Mouse (Mus musculus) WW6 (cell line): ENCODE data around the gene Ago1.

Experiments
- DNase-seq: peaks from one replicate; pipeline ENCODE4 v3.0.0-alpha.2; 2013; ENCODE audit warnings: low read depth, low spot score

Ago1 gene

DNA sequence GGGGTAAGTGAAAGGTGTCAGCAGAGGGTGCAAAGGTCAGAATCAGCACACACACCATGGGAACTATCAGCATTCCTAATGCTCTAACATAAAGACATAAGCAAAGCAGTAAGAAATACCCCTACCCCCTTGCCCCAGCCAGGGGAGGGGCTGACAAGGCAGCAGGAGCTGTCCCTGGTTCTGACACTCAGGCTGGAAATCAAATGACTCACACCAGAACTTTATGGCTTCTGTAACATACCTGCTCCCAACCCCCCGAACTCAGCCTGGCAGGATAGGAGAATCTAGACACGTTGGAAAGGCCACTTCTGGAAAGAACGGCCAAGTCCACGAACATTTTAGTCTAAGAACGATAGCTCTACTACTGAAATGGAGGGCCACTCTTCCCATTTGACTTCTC, 4.6 kb upstream of the Ago1 start:
- DNase-seq, result no peak

DNA sequence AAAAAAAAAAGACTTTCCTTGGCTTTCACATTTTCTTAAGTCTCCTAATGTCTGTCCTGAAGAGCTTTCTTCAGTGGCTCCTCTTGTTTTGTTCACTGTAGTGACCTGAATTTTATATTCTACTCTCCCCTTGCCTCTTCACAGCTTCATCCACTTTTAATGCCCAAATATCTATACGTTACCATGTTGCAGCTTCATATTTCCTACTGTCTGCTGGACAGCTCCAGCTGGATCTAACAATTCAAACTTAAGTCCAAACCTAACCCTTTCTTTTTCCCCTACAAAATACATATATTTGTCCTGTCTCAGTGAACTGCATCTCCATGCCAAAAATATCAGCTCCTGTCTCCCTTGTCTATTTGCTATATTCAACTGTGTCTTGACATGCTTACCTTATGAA, 951 bp upstream of the Ago1 start:
- no peak for DNase-seq

DNA sequence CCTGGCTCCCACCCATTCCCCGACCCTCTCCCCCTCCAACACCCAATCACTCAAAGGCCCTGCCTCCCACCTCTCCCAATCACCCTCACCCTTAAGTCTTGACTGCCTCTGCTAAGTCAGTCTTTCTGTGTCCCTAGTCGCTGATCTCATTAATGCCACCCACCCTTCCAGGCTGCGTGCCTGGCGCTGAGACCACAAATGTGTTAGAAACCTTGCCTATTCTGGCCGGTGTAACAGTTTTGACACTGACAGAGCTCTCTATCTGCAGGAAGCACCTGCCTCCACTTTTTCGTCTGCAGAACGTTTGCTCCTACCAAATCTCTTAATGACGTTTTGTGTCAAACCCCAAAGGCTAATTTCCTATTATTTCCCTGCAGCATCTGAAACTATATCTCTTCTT, 542 bp upstream of the Ago1 start:
- DNase-seq, result no peak

DNA sequence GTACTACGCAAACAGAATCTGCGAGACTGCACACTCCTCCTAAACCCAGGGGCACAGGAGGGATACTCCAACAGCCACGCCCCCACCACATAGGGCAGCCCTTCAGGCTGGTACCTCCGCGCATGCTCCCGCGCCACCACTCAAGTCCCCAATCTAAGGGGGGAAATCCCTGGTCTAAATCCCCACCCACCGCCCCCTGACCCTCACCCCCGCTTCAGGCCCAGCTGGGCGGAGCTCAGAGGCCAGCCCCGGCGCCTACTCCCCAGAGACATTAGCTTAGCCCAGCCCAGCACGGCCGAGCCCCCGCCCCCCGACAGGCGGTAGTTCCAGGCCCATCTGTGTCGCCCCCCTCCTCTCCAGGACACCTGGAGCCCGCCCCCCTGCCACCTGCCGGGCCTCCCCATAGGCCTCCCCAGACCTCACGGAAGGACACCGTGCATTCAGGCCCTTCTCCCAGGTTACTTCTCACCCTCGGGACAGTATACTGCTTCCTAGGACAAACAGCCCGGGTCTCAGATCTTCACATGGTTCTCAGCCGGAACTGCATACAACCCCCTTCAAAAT, 580 bp downstream of the Ago1 start:
- peak; percentile 82 for DNase-seq

DNA sequence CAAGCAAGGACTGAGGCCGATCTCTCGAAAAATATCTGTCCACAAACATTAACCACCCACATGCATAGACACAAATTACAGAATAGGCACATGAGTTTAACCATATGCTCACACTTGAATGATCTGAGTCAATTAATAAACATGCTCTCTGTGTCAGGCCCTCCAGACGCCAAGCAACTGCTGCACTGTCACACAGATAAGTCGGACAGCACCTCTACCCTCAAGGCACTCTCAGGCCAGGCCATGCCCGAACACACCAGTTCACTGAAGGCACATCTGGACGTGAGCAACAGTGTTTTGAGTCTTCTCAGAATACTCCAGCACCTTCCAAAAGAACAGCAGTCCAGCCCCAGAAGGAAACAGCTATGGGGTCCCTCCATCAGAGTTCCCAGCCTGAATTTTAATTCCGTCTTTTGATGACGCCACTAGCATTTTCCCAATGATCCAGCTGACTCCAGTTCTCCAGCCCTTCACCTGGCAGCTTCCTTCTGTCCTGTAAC, 2.1 kb downstream of the Ago1 start:
- DNase-seq, result no peak

DNA sequence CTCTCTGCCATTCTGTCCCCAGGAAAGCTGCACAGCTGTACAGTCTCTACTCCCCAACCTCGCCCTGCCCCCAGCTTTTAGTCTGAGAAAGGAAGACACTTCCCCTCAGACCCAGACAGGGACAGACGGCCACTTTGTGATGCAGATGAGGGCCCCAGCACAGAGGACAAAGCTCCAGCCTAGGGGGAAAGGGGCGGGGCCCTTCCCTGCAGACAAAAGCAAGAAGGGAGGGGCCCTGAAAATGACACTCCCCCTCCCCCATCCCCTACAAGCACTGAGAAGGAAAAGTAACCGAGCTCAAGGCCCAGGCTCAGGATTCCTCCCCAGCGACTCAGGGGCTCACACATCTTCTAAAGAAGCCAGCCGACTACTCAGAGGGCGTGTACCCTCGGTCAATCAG, 2.5 kb downstream of the Ago1 start:
- peak; percentile 95 for DNase-seq

DNA sequence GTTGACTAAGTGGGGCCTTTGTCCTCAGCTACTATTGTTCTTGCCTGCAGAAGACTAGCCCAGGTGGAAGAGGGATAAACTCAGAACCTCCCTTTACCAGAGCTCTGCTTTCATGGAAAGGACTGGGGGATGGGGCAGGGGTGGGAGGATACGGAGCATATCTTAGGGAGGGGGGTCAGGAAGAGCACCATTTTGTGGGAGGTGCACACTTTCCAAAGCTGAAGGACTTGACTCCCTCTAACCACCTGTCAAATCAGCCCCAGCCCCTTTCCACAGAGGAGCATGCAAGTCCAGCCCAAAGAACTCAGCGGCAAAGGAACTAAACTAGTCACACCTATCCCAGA, 3.5 kb downstream of the Ago1 start:
- DNase-seq, result peak; percentile 34

DNA sequence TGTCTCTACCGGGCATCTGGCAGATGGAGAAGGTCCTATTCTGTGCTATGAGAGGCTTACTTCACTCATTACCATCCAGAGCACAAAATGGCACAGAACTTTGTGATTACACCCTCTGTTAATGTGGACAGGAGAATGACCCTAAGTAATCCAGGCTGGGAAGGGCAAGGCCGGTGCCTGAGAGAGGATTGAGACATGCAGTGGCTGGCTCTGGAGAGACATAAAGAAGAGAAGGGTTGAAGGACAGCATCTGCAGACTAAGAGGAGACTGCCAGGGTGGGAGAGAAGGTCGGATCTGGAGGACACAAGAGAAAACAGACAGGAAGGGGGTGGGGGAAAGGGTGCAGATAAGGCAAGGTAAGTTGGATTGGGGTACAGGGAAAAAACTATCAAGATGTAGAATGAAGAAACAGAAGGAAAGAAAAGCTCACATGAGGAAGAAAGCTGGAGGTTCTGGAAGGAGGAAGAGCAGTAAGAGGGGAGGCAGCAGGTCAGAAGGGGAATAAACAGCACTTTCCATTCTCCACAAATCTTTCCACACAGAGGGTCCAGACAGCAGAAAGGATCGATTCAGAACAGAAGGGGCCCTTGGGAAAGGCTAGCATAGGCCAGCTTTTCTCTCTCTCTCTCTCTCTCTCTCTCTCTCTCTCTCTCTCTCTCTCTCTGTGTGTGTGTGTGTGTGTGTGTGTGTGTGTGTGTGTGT, 4.0 kb downstream of the Ago1 start:
- DNase-seq, result no peak

DNA sequence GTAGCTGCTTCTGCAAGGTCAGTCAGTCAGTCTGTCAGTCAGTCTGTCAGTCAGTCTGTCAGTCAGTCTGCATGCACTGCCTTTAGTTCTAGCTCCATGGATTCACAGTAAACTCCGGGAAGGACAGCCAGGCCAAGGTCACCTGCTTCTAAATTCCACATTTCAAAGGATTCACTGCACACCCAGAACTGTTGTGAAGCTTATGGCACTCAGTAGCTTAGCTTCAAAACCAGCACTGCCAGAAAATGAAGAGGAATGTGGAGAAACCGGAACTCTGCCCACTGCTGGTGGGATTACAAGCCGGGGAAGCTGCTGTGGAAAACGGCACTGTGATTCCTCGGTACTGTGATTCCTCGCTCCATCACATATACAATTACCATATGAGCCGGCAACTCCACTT, 12.9 kb downstream of the Ago1 start:
- DNase-seq, result no peak

DNA sequence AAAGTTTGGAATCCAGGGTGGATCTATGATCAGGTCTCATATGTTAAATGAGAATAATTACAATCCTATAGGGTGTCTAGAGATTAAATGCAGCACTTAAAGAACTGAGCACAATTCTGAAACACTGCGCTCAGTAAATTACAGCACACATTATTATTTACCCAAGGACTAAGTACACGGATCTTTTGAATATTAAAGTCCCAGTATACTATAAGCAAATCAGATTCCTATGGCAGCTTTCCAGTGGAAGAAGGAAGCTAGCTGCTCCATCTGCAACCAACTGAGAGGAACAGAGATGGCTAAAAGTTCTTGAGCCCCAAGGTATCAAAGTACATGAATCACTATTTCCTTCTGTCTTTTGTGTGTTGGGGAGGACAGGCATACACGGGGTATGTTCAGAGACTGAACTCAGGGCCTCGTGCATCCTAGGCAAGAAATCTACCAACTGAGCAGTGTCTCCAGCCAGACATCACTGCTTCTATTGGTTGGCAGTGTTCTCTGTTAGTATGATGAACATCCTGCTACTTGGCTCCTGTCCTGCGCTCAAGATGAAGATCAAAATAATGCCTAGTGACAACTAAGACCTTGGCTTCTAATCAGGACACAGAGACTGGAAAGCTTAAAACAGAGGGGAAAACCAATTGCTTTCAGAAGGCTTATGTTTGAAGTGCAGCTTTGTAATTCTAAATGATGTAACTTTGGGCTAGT, 13.7 kb downstream of the Ago1 start:
- DNase-seq, result no peak

DNA sequence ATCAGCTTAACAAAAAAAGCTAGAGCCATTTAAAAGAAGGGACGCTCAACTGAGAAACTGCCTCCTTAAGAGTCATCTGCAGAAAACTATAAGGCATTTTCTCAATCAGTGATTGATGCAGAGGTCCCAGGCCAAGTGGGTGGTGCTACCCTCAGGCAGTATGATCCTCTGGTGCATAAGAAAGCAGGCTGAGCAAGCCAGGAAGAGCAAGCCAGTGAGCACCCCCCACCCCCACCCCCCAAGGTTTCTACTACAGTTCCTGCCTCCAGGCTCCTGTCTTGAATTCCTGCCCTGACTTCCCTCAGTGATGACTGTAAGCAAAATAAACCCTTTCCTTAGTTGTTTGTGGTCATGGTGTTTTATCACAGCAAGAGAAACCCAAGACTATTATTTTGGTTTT, 18.1 kb downstream of the Ago1 start:
- DNase-seq, result no peak

DNA sequence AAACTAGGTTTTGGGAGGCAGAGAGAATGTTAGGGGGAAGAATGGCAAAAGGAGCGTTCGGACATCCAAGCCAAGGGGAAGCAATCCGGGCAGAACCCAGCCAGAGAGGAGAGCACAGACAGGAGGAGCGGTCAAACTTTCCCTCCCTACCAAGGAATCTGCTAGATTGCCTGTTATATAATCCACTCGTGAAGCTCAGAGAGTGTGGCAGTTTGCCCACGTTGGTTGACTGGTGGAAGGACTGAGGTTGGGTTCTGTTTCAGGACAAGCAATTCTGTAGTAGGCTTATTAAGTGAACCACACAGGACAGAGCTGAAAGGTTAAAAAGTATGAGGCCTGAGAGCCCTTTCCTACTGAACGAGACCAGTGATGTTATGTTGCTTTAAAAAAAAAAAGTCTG, 21.3 kb downstream of the Ago1 start:
- DNase-seq, result no peak

DNA sequence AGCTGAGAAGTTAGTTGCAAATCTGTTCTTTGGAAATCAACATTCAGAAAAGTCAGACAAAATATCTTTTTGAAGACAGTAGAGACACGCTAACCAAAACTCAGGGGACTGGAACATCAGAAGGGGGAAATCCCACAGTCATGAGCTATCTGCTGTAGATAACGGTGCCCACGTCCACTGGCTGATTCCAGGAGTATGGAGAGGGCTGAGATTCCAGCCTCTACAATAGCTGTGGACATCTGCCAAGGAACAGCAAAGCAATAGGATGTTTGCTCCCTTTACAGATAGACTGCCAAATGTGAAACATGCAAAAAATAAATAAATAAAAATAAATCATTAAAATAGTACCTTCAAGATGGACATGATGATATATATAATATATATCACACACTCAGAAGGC, 23.9 kb downstream of the Ago1 start:
- DNase-seq, result no peak

DNA sequence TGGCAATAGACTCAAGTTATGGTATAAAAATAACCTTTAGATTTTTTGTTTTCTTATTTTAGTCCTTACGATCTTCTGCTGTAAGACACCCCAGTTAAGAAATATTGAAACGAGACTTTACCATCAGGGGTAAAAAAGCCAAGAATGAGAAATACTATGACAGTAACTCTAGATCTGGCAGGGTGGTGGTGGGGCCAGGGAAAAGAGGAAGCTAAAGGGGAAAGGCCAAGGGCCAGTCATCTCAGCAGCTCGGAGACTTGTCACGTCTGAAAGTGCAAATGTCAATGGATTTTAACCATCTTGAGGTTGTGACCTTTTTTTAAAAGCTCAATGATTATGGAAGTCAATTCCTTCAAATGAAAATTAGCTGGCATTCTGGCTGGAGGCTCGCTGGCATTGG, 30.1 kb downstream of the Ago1 start:
- no peak for DNase-seq

DNA sequence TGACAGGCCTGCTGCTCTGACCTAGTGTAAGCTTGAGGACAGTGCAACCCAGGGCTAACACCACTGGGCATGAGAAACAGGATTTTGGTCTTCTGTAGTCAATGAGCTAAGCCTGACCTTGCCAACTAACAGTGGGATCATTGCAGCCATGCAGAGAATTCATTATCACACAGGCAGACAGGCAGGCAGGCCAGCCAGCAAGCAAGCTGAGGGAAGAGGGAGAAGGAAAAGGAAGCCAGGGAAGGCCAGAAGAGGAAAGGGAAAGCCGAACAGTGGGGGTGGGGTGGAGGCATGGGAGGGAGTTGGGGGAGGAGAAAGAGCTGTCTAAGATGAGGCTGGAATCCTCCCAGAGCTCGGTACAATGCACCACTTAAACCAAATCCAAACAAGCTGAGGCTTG, 32.1 kb downstream of the Ago1 start:
- no peak for DNase-seq

DNA sequence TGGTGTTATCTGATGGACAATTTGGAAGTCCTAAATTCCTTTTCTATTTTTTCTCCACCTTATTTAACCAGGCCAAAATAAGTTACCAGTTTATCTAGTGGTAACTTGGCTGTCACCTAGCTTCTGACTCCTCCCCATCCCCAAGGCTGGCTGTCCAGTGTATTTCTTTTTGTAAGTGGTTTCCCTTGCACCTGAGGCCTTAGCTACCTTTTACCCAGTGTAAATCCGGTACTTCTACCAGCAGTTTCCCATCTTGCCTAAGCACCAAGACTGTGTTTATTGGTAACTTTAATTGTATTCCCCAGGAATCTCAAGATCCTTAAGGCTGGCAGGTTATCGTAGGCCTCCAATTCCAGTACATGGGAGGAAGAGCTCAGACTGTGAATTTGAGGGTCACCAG, 34.3 kb downstream of the Ago1 start:
- no peak for DNase-seq

DNA sequence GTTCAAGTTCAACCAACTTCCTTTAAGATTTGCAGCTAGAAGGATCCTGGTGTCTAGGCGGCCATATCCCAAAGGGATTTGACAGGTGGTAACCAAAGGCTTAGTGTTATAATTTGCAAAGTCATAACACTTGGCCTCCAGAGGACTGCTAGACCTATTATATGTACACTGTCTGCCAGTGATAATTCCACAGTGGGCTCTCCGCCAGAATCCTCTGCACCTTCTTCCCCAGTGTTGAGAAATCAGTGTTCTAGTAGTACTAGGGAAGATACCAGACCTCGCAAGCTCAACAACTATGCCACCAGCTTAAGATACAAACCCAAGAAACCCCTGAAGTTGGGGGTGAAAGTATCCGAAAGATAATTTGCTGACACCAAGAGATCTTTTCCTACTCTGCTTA, 35.2 kb downstream of the Ago1 start:
- no peak for DNase-seq

DNA sequence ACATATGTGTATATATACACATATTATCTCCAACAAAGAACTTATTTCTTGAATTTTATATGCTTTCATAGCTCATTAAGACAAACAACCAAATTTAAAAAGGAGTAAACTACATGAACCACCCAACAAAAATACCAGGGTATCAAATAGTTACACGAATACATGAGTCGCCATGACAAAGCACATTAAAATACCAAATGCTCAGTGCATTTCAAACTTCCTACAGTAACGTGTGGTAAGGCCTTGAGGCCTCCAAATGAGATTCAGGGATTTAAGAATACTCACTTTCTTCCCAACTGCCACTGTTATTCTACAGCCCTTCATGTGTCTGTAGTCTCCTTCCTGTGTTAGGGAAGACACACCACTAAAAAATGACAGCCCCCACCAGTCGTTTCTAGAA, 36.6 kb downstream of the Ago1 start:
- DNase-seq, result no peak

DNA sequence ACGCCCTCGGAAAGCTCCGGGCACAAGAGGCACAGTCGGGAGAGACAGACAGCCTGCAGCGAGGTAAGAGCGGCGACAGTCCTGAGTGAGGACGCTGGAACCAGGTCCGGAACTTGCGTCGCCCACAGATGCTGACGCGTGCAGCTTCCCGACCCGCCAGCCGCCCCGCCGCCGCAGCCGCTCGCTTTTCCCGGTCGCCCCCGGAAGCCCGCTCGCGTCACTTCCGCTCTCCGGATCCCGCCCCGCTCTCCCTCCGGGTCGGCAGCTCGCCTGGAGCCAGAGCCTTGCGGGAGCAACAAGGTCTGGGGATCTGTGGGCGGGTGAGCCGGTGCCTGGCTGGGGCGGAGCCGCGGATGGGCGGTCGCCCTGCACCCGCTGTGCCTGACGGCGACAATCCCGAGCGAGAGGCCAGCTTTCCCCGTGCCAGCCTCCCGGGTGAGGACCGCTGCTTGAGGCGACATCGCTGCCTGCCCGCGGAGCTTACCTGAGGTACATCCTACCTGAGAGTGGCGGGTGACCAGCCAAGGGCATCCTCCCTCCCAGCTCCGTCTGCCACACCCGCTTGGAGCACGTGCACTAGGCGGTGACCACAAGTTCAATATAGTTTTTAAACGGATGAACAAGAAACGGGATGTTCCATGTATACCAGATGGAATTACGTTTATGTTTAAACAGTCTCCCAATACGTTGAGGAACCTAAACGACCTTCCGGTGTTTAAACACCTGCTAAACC, 38.9 kb downstream of the Ago1 start, which contains the start of gene Ago3:
TSS of gene Ago3 (minus strand) at position 210 of the 733 bp plus-strand sequence.
- peak; percentile 79 for DNase-seq

DNA sequence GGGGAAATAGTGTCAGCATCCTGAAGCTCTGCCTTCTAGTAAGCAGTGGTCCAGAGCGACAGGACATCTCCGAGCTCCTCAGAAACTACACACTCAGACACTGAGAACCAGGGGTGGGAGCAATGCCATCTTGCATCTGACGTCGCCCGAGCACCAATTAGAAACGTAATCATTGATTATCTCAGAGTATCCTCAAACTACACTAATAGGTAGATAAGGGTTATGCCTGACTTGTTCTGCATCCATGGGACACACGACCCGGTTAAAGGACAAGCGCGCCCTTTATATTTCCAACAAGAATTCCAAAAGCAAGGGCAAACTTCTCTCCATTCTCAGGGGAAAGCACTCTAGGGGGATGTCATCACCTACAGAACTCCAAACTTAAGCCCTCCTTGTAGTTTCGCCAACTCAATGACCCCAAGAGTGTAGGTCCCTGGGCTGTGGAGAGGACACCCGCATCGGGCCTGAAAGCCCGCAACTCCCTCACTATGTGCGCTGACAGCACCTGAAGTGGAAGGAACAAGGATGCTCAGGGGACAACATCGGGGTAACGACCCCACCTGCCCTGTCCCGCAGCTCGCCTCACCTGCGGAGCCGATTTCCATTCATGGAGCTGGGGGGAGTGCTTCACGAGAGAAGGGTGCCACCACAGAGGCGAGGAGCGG, 39.6 kb downstream of the Ago1 start:
- no peak for DNase-seq

DNA sequence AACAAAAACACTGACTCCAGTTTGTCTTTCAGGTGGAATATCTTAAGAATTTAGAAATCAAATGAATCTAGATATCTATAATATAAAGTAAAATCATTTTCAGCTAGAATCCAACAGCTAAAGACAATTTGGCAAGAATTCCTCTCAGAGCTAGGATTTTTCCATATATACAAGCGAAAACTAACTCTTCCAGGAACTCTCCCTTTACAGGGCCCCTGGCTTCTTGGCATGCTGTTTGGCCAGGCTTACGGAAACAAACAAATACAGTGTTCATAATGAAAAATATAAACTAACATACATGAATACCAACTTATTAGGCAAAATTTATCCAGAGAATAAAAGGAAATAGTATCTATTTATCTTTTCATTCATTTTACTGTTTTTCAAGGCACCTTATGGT, 44.5 kb downstream of the Ago1 start:
- DNase-seq, result no peak

DNA sequence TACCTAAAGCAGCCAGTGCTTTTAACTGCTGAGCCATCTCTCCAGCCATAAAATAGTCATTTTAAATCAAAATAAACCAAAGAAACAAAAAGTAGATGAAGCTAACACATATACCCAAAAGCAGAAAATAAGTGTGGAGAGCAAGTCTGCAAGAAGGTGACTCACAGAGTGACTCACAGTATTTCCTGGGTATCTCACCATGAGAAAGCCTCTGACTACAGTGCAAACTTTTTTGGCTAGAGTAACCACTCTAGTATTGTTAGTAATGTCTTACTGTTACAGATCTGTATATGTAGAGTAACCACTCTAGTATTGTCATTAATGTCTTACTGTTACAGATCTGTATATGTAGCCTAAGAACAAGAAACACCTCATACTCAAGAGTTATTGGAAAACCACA, 52.7 kb downstream of the Ago1 start:
- DNase-seq, result no peak
